Mouse (Mus musculus) spleen, adult 2 months (tissue): ENCODE measurements around the gene Lpcat1.

ENCODE experiments used
- CTCF ChIP-seq: fragments of 200-500 bp; IDR thresholded peaks from 2 replicates; pipeline ENCODE4 v1.5.1; 2011; ENCODE audit warnings: mild to moderate bottlenecking, inconsistent platforms; ENCODE audit not compliant: insufficient read depth, insufficient read length, insufficient replicate concordance; ENCODE audit errors: extremely low read depth
- POLR2A ChIP-seq: fragments of 200-500 bp; IDR thresholded peaks from 2 replicates; pipeline ENCODE4 v1.6.1; 2011; ENCODE audit warnings: low read depth, low read length, inconsistent platforms

DNA sequence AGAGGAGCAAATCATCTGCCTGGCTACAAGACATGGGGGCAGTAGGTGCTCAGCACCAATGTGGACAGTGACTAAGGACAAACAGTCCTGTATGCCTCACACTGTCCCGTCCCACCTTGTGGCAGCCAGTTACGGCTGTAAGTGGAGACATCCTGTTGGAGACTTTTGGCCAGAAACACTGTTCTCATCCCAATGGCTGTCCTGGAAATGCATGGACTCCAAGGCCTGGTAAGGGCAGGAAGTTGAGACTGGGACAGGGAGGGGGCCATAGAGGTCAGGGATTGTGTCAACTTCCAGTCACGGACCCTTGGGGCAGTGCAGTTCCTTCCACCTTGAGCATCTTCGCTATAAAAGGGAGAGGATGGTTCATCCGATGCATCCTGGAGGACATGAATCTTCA, 24.6 kb upstream of the Lpcat1 start:
- TF ChIP-seq POLR2A (no peak), CTCF (no peak)
